ENCODE assay signal across 8 mouse cellular contexts in the genomic region with DNA sequence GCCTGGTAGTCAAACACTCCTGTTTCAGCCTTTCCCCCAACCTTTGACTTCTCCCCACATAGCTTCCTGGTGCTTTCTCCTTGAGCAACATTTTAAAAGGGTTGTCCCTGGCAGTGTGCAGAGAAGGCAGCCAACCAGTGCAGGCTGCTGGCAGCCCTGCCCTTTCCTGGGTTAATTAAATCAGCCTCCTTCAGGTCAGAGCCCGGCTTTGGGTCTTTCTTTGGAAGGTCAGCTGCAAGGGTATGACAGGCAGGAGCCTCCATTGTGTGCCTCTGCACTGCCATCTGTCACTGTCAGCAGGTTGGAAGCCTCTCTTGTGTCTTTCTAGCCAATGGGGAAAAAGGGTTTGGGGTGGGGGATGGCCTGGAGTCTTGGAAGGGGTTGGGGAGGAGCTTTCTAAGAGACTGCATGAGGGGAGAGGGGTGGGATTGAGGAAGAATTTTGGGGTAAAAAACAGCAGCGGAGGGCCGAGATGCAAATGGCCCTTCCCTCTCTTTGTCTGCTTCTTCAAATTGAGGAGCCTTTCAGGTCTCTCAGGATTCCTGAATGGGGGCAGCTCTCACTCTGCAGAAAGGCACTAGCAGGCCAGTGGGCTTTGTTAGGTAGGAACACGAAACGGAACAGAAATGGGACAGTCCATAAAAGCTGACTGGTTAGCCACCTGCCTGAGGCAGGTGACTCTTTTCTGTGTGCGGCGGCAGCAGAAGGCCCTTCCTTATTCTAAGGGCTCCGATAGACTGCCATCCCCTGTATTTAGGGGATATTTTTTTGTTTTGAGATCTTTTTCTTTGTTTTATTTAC. TPM values are rescaled to one million over a fixed set of nuclear protein-coding genes. Genes with fewer than 3 reads are reported as not detected.
DNase-seq lines count a peak whose midpoint lies in the region; ATAC-seq and TF ChIP-seq lines count a peak whose summit lies in the region.

No protein-coding gene starts in this region.

- H3K27me3 ChIP-seq in hindbrain, postnatal 0 days (ENCODE audit: insufficient read depth, low read length), result no peaks in the 10 kb centered on the region

- no peak for TF ChIP-seq CTCF in hindbrain, postnatal 0 days (IDR thresholded peaks at IDR 0.05; ENCODE audit: low read depth)

- peak; percentile 23; the same call in 1 of the 2 replicates for ATAC-seq in common myeloid progenitor, adult 5-6 weeks (replicated peaks; ENCODE audit: low read depth, poor library complexity, severe bottlenecking)
- ATAC-seq in hindbrain, postnatal 0 days, result peak; percentile 88

- peak overlapping the region; percentile 43 for H3K9ac ChIP-seq in hindbrain, postnatal 0 days (replicated peaks; ENCODE audit: low read length)

- peak overlapping the region; percentile 92 for H3K27ac ChIP-seq in hindbrain, postnatal 0 days

- no peaks in the 10 kb centered on the region for H3K9me3 ChIP-seq in hindbrain, postnatal 0 days (ENCODE audit: low read length)

- H3K4me3 ChIP-seq in hindbrain, postnatal 0 days (ENCODE audit: low read length), result no peak overlapping the region

- peak overlapping the region; percentile 44 for H3K4me2 ChIP-seq in hindbrain, postnatal 0 days (ENCODE audit: low read depth, low read length)

- WGBS in hindbrain, postnatal 0 days, result 15% methylated on average over 8 of the region's 8 CpGs

- H3K36me3 ChIP-seq in hindbrain, postnatal 0 days (ENCODE audit: insufficient read depth, low read length), result no peaks in the 10 kb centered on the region

- peaks cover 42% of the 10 kb centered on the region for H3K4me1 ChIP-seq in hindbrain, postnatal 0 days (ENCODE audit: insufficient read depth, low read length)

- peak; percentile 28 for DNase-seq in adrenal gland, adult 8-10 months
- DNase-seq in adrenal gland, postnatal 4 days (ENCODE audit: low spot score in 2 of 2), result no peak
- DNase-seq in hindbrain, postnatal 0 days (ENCODE audit: low spot score), result peak; percentile 85
- DNase-seq in lung, adult 18-20 months, result peak; percentile 45 to 56
- DNase-seq in retina, embryonic 14.5 days (ENCODE audit: low spot score), result peak; percentile 82
- no peak for DNase-seq in frontal cortex, postnatal 14 days (ENCODE audit: low spot score in 2 of 2)
- no peak for DNase-seq in layer of hippocampus, postnatal 10 days (ENCODE audit: low spot score in 2 of 2)

RNA-seq across cellular contexts. Expression of a gene that starts 6.4 kb away (rescaled TPM):
- total RNA-seq in adrenal gland, adult 8-10 months (2022), result 10 to 100 TPM; 22.6 to 27.4 (median 23.2) TPM
- 10 to 100 TPM; 27.1 to 29.9 TPM for total RNA-seq in adrenal gland, postnatal 4 days (2021)
- 7.3 and 9.6 TPM in 2 replicates for total RNA-seq in common myeloid progenitor, adult 5-6 weeks (2017)
- 25.1 and 26.2 TPM in 2 replicates for total RNA-seq in hindbrain, postnatal 0 days (2014; rRNA removed)
- 11.7 TPM in 2 replicates for polyA plus RNA-seq in hindbrain, postnatal 0 days (2015; fragmentation: Nextera tagmentation; extraction: Ambion mirVana)
- 10 to 100 TPM; 18.5 to 22.9 TPM for total RNA-seq in layer of hippocampus, postnatal 10 days (2021)

Comparison
In these comparisons a context has a peak if more than half of its experiments do, and no peak if none do; other contexts are left out.
1. DNase-seq: peak in adrenal gland, adult 8-10 months (single experiment), hindbrain, postnatal 0 days (single experiment), lung, adult 18-20 months (2 of 2) and retina, embryonic 14.5 days (single experiment); none in adrenal gland, postnatal 4 days (0 of 2), frontal cortex, postnatal 14 days (0 of 2) and layer of hippocampus, postnatal 10 days (0 of 2).